Mouse (Mus musculus): Measurements from ENCODE around the gene Spata4. TPM values are rescaled to one million over a fixed set of nuclear protein-coding genes. Genes with fewer than 3 reads are reported as not detected.

Spata4 gene
- total and polyA plus RNA-seq, 3 experiments = not detected

DNA sequence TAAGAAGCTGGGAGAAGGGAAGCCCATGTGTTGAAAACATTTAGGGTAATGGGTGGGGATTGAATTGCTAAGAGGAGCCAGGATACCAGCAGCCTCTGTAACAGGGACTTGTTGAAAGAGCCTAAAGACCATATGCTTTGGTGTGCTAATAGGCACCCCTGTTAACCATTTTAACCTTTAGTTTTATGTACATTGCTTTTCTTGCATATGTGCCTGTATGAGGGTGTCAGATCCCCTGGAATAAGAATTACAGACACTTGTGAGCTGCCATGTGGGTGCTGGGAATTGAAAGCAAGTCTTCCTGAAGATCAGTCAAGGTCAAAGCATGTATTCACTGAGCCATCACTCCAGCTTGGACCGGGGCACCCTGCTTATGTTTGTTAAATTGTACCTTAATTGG is 35.4 kb upstream of the Spata4 start:
- TF ChIP-seq NELFE (IDR thresholded peaks at IDR 0.05; ENCODE audit: low read depth, low read length) (no peak), SMC3 (IDR thresholded peaks at IDR 0.05; ENCODE audit: low read depth, low read length) (no peak), NRF1 (IDR thresholded peaks at IDR 0.05; ENCODE audit: insufficient read depth, low read depth, low read length, poor library complexity, severe bottlenecking) (no peak), GATA1 (IDR thresholded peaks at IDR 0.05; ENCODE audit: low read depth, low read length) (no peak), SIN3A (IDR thresholded peaks at IDR 0.05; ENCODE audit: low read length) (no peak), TCF12 (IDR thresholded peaks at IDR 0.05; ENCODE audit: low read depth, low read length) (no peak), JUND (IDR thresholded peaks at IDR 0.05; ENCODE audit: low read depth, low read length) (no peak)
- Histone ChIP-seq H3K36me3 (ENCODE audit: control insufficient read depth in 1 of 2, insufficient read depth in 2 of 2, low read length in 2 of 2) (no peaks in the 10 kb centered on the region), H3K9me3 (replicated peaks; ENCODE audit: insufficient read depth, low read length) (no peaks in the 10 kb centered on the region), H3K4me3 (ENCODE audit: control insufficient read depth in 1 of 2, insufficient read depth in 1 of 2, low read depth in 2 of 2, low read length in 2 of 2) (no peak overlapping the region), H3K79me2 (ENCODE audit: control insufficient read depth, insufficient read depth, low read length, poor library complexity) (no peaks in the 10 kb centered on the region), H3K9ac (ENCODE audit: control insufficient read depth, low read depth, low read length, poor library complexity, severe bottlenecking) (no peak overlapping the region), H3K4me1 (ENCODE audit: control insufficient read depth in 1 of 2, insufficient read depth in 2 of 2, low read length in 2 of 2) (no peaks in the 10 kb centered on the region), H3K27me3 (ENCODE audit: control insufficient read depth in 1 of 2, insufficient read depth in 2 of 2, low read length in 2 of 2) (no peaks in the 10 kb centered on the region), H3K27ac (ENCODE audit: control insufficient read depth, low read depth, low read length) (no peak overlapping the region)
- DNase-seq (ENCODE audit: low read depth, low spot score) = no peak

DNA sequence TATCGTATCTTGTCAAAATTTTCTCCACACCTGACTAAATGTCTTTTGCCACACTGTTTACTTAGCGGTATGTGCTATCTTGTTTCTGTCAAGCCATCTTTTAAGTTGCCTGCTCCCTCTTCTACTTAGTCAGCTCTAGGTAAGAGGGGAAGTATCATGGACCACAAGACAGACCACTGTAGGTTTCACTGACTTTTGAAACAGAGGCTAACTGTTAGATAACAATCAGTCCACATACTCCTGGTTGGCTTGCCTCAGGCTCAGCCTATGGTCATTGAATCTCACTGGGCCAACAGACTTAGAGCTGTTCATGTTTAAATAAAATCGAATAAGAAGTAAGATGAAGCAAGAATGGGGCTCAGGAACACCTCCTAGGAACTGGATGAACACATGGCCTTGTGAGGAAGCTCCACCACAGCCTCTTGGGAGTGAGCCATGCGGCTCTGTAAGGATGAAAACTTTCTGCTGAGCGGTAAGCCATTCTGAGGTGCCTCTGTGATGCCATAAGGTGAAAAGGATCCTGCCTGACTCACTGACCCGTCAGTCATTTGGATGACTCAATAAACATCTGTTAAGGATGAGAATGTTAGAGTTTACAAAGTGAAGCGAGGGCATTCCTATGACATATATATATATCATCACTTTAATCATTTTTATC is 34.8 kb upstream of the Spata4 start:
- no peak for DNase-seq (ENCODE audit: low read depth, low spot score)
- Histone ChIP-seq H3K36me3 (ENCODE audit: control insufficient read depth in 1 of 2, insufficient read depth in 2 of 2, low read length in 2 of 2) (no peaks in the 10 kb centered on the region), H3K9me3 (replicated peaks; ENCODE audit: insufficient read depth, low read length) (no peaks in the 10 kb centered on the region), H3K79me2 (ENCODE audit: control insufficient read depth, insufficient read depth, low read length, poor library complexity) (no peaks in the 10 kb centered on the region), H3K4me3 (ENCODE audit: control insufficient read depth in 1 of 2, insufficient read depth in 1 of 2, low read depth in 2 of 2, low read length in 2 of 2) (no peak overlapping the region), H3K27me3 (ENCODE audit: control insufficient read depth in 1 of 2, insufficient read depth in 2 of 2, low read length in 2 of 2) (no peaks in the 10 kb centered on the region), H3K4me1 (ENCODE audit: control insufficient read depth in 1 of 2, insufficient read depth in 2 of 2, low read length in 2 of 2) (no peaks in the 10 kb centered on the region), H3K27ac (ENCODE audit: control insufficient read depth, low read depth, low read length) (no peak overlapping the region), H3K9ac (ENCODE audit: control insufficient read depth, low read depth, low read length, poor library complexity, severe bottlenecking) (no peak overlapping the region)
- TF ChIP-seq EP300 (IDR thresholded peaks at IDR 0.05; ENCODE audit: low read depth in 1 of 2, low read length in 2 of 2) = no peak
- TF ChIP-seq ZC3H11A (IDR thresholded peaks at IDR 0.05; ENCODE audit: low read depth, low read length) = no peak
- TF ChIP-seq CTCF (IDR thresholded peaks at IDR 0.05 in 2 of 3, conservative IDR thresholded peaks at IDR 0.05 in 1 of 3; ENCODE audit: control insufficient read depth in 1 of 3, insufficient read depth in 1 of 3, low read depth in 2 of 3, low read length in 3 of 3, poor library complexity in 1 of 3, severe bottlenecking in 1 of 3) = no peak
- no peak for TF ChIP-seq ZMIZ1 (IDR thresholded peaks at IDR 0.05; ENCODE audit: low read depth, low read length)
- no peak for TF ChIP-seq UBTF (IDR thresholded peaks at IDR 0.05; ENCODE audit: borderline replicate concordance, insufficient read depth, low read depth, low read length)
- TF ChIP-seq SMC3 (IDR thresholded peaks at IDR 0.05; ENCODE audit: low read depth, low read length) = no peak
- TF ChIP-seq KAT2A (conservative IDR thresholded peaks at IDR 0.05; ENCODE audit: low read depth, low read length) = no peak

DNA sequence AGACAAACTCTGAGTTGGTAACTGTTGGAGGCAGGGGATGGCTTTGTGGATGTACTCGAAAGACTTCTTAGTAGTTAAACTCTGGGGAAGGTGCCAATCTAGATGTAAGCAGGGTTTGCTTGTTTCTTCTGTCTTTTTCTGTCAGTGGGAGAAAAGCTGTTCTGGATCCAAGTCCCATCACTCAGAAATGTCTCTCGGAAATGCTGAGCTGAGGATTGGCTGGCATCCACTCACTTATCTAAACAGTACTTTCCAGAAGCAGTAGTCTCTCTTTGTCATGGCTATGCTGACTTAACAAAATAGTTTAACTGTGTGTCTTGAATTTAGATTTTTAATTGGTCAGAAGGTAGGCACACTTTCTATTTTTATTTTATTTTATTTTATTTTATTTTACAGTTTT is 33.4 kb upstream of the Spata4 start:
- no peaks in the 10 kb centered on the region for H3K9me3 ChIP-seq (replicated peaks; ENCODE audit: insufficient read depth, low read length)
- TF ChIP-seq MYC (IDR thresholded peaks at IDR 0.05; ENCODE audit: low read depth, low read length) (no peak), GABPA (IDR thresholded peaks at IDR 0.05; ENCODE audit: low read depth, low read length) (no peak), MAX (IDR thresholded peaks at IDR 0.05; ENCODE audit: low read length) (no peak), RCOR1 (IDR thresholded peaks at IDR 0.05; ENCODE audit: low read depth, low read length) (no peak), UBTF (IDR thresholded peaks at IDR 0.05; ENCODE audit: borderline replicate concordance, insufficient read depth, low read depth, low read length) (no peak), TCF12 (IDR thresholded peaks at IDR 0.05; ENCODE audit: low read depth, low read length) (no peak), ZMIZ1 (IDR thresholded peaks at IDR 0.05; ENCODE audit: low read depth, low read length) (no peak), MYB (IDR thresholded peaks at IDR 0.05; ENCODE audit: low read depth, low read length) (no peak), POLR2AphosphoS2 (IDR thresholded peaks at IDR 0.05; ENCODE audit: low read length) (no peak), ETS1 (IDR thresholded peaks at IDR 0.05; ENCODE audit: low read depth, low read length) (no peak)
- no peaks in the 10 kb centered on the region for H3K36me3 ChIP-seq (ENCODE audit: control insufficient read depth in 1 of 2, insufficient read depth in 2 of 2, low read length in 2 of 2)
- no peak overlapping the region for H3K27ac ChIP-seq (ENCODE audit: control insufficient read depth, low read depth, low read length)
- H3K4me3 ChIP-seq (ENCODE audit: control insufficient read depth in 1 of 2, insufficient read depth in 1 of 2, low read depth in 2 of 2, low read length in 2 of 2) = no peak overlapping the region
- no peaks in the 10 kb centered on the region for H3K27me3 ChIP-seq (ENCODE audit: control insufficient read depth in 1 of 2, insufficient read depth in 2 of 2, low read length in 2 of 2)
- H3K9ac ChIP-seq (ENCODE audit: control insufficient read depth, low read depth, low read length, poor library complexity, severe bottlenecking) = no peak overlapping the region
- H3K4me1 ChIP-seq (ENCODE audit: control insufficient read depth in 1 of 2, insufficient read depth in 2 of 2, low read length in 2 of 2) = no peaks in the 10 kb centered on the region
- no peak for DNase-seq (ENCODE audit: low read depth, low spot score)
- H3K79me2 ChIP-seq (ENCODE audit: control insufficient read depth, insufficient read depth, low read length, poor library complexity) = no peaks in the 10 kb centered on the region

Measured in MEL (cell line).